Mouse (Mus musculus): ENCODE measurements around the gene Pxdc1.

GRCm38 (mm10) chr13:34647751-34648150 lies 5.5 kb downstream of the Pxdc1 start:
- TF ChIP-seq BHLHE40 (IDR thresholded peaks at IDR 0.05; ENCODE audit: borderline replicate concordance, low read depth, low read length) (no peak), CTCF (IDR thresholded peaks at IDR 0.05 in 2 of 3, conservative IDR thresholded peaks at IDR 0.05 in 1 of 3; ENCODE audit: control insufficient read depth in 1 of 3, insufficient read depth in 1 of 3, low read depth in 2 of 3, low read length in 3 of 3, poor library complexity in 1 of 3, severe bottlenecking in 1 of 3) (no peak), TAL1 (IDR thresholded peaks at IDR 0.05; ENCODE audit: low read length) (no peak), MAFK (IDR thresholded peaks at IDR 0.05; ENCODE audit: borderline replicate concordance, low read depth, low read length) (no peak), KAT2A (conservative IDR thresholded peaks at IDR 0.05; ENCODE audit: low read depth, low read length) (no peak), MAX (IDR thresholded peaks at IDR 0.05; ENCODE audit: low read length) (no peak), POLR2A (IDR thresholded peaks at IDR 0.05; ENCODE audit: control insufficient read depth in 1 of 2, insufficient read depth in 1 of 2, low read depth in 1 of 2, low read length in 2 of 2, poor library complexity in 1 of 2) (no peak), ZNF384 (IDR thresholded peaks at IDR 0.05; ENCODE audit: low read depth, low read length) (no peak), MYB (IDR thresholded peaks at IDR 0.05; ENCODE audit: low read depth, low read length) (no peak), EP300 (IDR thresholded peaks at IDR 0.05; ENCODE audit: low read depth in 1 of 2, low read length in 2 of 2) (no peak), SMC3 (IDR thresholded peaks at IDR 0.05; ENCODE audit: low read depth, low read length) (no peak)
